In genomic region chr1:62820170-62820569, GRCm38 (mm10) we compare ENCODE assay signal across 11 mouse cellular contexts.
DNase-seq lines count a peak whose midpoint lies in the region; ATAC-seq and TF ChIP-seq lines count a peak whose summit lies in the region.
"Had no signal": no experiment of that assay in that cellular context is flagged by ENCODE, and none has a peak within 500 bp of the region (broad histone marks: within the 10 kb centered on the region; RNA-seq: fewer than 3 reads in every experiment).

No protein-coding gene starts in this region.

- 83% methylated on average over 3 of the region's 3 CpGs for WGBS in kidney, postnatal 0 days
- 83% methylated on average over 3 of the region's 3 CpGs for WGBS in kidney, embryonic 16.5 days
- 73% methylated on average over 3 of the region's 3 CpGs for WGBS in bone marrow, adult 2 months
- 77% methylated on average over 3 of the region's 3 CpGs for WGBS in intestine, embryonic 15.5 days

- no peaks in the 10 kb centered on the region for H3K36me3 ChIP-seq in kidney, postnatal 0 days (ENCODE audit: insufficient read depth, low read length)
- H3K36me3 ChIP-seq in kidney, embryonic 16.5 days (ENCODE audit: insufficient read depth, low read length), result no peaks in the 10 kb centered on the region
- H3K36me3 ChIP-seq in testis, adult 2 months (ENCODE audit: control insufficient read depth, insufficient read depth, low read length), result no peaks in the 10 kb centered on the region
- H3K36me3 ChIP-seq in splenic B cell, adult 2 months (ENCODE audit: control insufficient read depth, insufficient read depth, low read length, poor library complexity, severe bottlenecking), result no peaks in the 10 kb centered on the region
- no peaks in the 10 kb centered on the region for H3K36me3 ChIP-seq in intestine, embryonic 15.5 days
- H3K36me3 ChIP-seq: hindbrain, embryonic 12.5 days had no signal

- no peaks in the 10 kb centered on the region for H3K27me3 ChIP-seq in kidney, postnatal 0 days (ENCODE audit: insufficient read depth, low read length)
- H3K27me3 ChIP-seq in kidney, embryonic 16.5 days (ENCODE audit: insufficient read depth, low read length), result no peaks in the 10 kb centered on the region
- no peaks in the 10 kb centered on the region for H3K27me3 ChIP-seq in testis, adult 2 months (ENCODE audit: control insufficient read depth, insufficient read depth, low read length)
- no peaks in the 10 kb centered on the region for H3K27me3 ChIP-seq in splenic B cell, adult 2 months (ENCODE audit: control insufficient read depth, insufficient read depth, low read length, poor library complexity, severe bottlenecking)
- no peaks in the 10 kb centered on the region for H3K27me3 ChIP-seq in intestine, embryonic 15.5 days (replicated peaks)
- H3K27me3 ChIP-seq: hindbrain, embryonic 12.5 days had no signal

- no peak overlapping the region for H3K4me3 ChIP-seq in kidney, postnatal 0 days (replicated peaks; ENCODE audit: low read depth, low read length)
- H3K4me3 ChIP-seq in kidney, embryonic 16.5 days (ENCODE audit: low read length), result no peak overlapping the region
- no peak overlapping the region for H3K4me3 ChIP-seq in testis, adult 2 months (ENCODE audit: control insufficient read depth, low read depth, low read length)
- no peak overlapping the region for H3K4me3 ChIP-seq in bone marrow, adult 2 months (replicated peaks; ENCODE audit: control insufficient read depth, low read depth, low read length)
- H3K4me3 ChIP-seq in intestine, embryonic 15.5 days (replicated peaks), result no peak overlapping the region
- H3K4me3 ChIP-seq: hindbrain, embryonic 12.5 days had no signal

- no peak overlapping the region for H3K4me2 ChIP-seq in kidney, postnatal 0 days (ENCODE audit: low read length)
- no peak overlapping the region for H3K4me2 ChIP-seq in kidney, embryonic 16.5 days (replicated peaks; ENCODE audit: low read depth, low read length)
- H3K4me2 ChIP-seq in intestine, embryonic 15.5 days (replicated peaks), result no peak overlapping the region
- H3K4me2 ChIP-seq: hindbrain, embryonic 12.5 days had no signal

- TF ChIP-seq POLR2A in testis, adult 2 months (IDR thresholded peaks at IDR 0.05; ENCODE audit: control insufficient read depth, low read depth, low read length), result no peak
- TF ChIP-seq POLR2A in bone marrow, adult 2 months (IDR thresholded peaks at IDR 0.05; ENCODE audit: borderline replicate concordance, control insufficient read depth, low read depth, low read length), result no peak

- H3K9ac ChIP-seq in kidney, postnatal 0 days (ENCODE audit: low read depth, low read length), result no peak overlapping the region
- no peak overlapping the region for H3K9ac ChIP-seq in kidney, embryonic 16.5 days (replicated peaks; ENCODE audit: low read length)
- H3K9ac ChIP-seq in intestine, embryonic 15.5 days, result no peak overlapping the region
- H3K9ac ChIP-seq: hindbrain, embryonic 12.5 days had no signal

- no peaks in the 10 kb centered on the region for H3K4me1 ChIP-seq in kidney, postnatal 0 days (replicated peaks; ENCODE audit: insufficient read depth, low read length)
- H3K4me1 ChIP-seq in kidney, embryonic 16.5 days (ENCODE audit: insufficient read depth, low read length), result peaks cover 17% of the 10 kb centered on the region; the same call in 1 of the 2 replicates
- no peaks in the 10 kb centered on the region for H3K4me1 ChIP-seq in testis, adult 2 months (ENCODE audit: control insufficient read depth, insufficient read depth, low read length)
- no peaks in the 10 kb centered on the region for H3K4me1 ChIP-seq in bone marrow, adult 2 months (ENCODE audit: control insufficient read depth, insufficient read depth, low read length)
- peaks cover 6% of the 10 kb centered on the region; the same call in 1 of the 2 replicates for H3K4me1 ChIP-seq in intestine, embryonic 15.5 days (replicated peaks)
- H3K4me1 ChIP-seq: hindbrain, embryonic 12.5 days had no signal

- ATAC-seq in kidney, postnatal 0 days (replicated peaks; ENCODE audit: low FRiP score, low read depth), result no peak
- ATAC-seq in kidney, embryonic 16.5 days (ENCODE audit: low FRiP score, low TSS enrichment), result no peak
- ATAC-seq in intestine, embryonic 15.5 days, result no peak

- TF ChIP-seq CTCF in kidney, postnatal 0 days (IDR thresholded peaks at IDR 0.05; ENCODE audit: low read depth), result peak; percentile 65
- peak; percentile 36; the same call in 1 of the 2 replicates for TF ChIP-seq CTCF in testis, adult 2 months (IDR thresholded peaks at IDR 0.05; ENCODE audit: control insufficient read depth, insufficient read depth, insufficient replicate concordance, low read depth, low read length)
- peak; percentile 48 for TF ChIP-seq CTCF in bone marrow, adult 2 months (IDR thresholded peaks at IDR 0.05; ENCODE audit: control insufficient read depth, insufficient read depth, low read length)

- no peaks in the 10 kb centered on the region for H3K9me3 ChIP-seq in kidney, postnatal 0 days (replicated peaks; ENCODE audit: low read length)
- no peaks in the 10 kb centered on the region for H3K9me3 ChIP-seq in kidney, embryonic 16.5 days (ENCODE audit: low read length)
- no peaks in the 10 kb centered on the region for H3K9me3 ChIP-seq in intestine, embryonic 15.5 days
- H3K9me3 ChIP-seq: hindbrain, embryonic 12.5 days had no signal

- DNase-seq in kidney, postnatal 0 days (ENCODE audit: low spot score), result no peak
- no peak for DNase-seq in testis, postnatal 14 days (ENCODE audit: low spot score)
- DNase-seq in splenic B cell, adult 2 months (ENCODE audit: low read depth, low spot score), result peak; percentile 20
- no peak for DNase-seq in yolk sac, embryonic 10.5 days (ENCODE audit: low spot score)
- DNase-seq: adrenal gland, adult 2 months; right cerebral cortex, adult 18-20 months had no signal

- no peak overlapping the region for H3K27ac ChIP-seq in kidney, postnatal 0 days
- H3K27ac ChIP-seq in kidney, embryonic 16.5 days (ENCODE audit: low read length), result no peak overlapping the region
- no peak overlapping the region for H3K27ac ChIP-seq in testis, adult 2 months (ENCODE audit: control insufficient read depth, insufficient read depth, low read depth, low read length)
- H3K27ac ChIP-seq in bone marrow, adult 2 months (ENCODE audit: control insufficient read depth, insufficient read depth, low read depth, low read length, poor library complexity), result no peak overlapping the region
- no peak overlapping the region for H3K27ac ChIP-seq in intestine, embryonic 15.5 days
- H3K27ac ChIP-seq: hindbrain, embryonic 12.5 days had no signal
